Mouse (Mus musculus) stomach, postnatal 0 days (tissue): ENCODE data around the gene Parva.

Source experiments
- CTCF ChIP-seq: IDR thresholded peaks from 2 replicates; pipeline ENCODE4 v1.5.1; 2016; ENCODE audit warnings: antibody characterized with exemption, low read depth, mild to moderate bottlenecking, moderate library complexity
- EP300 ChIP-seq: optimal IDR thresholded peaks from 2 replicates; pipeline ENCODE3; 2016; ENCODE audit warnings: antibody characterized with exemption

DNA sequence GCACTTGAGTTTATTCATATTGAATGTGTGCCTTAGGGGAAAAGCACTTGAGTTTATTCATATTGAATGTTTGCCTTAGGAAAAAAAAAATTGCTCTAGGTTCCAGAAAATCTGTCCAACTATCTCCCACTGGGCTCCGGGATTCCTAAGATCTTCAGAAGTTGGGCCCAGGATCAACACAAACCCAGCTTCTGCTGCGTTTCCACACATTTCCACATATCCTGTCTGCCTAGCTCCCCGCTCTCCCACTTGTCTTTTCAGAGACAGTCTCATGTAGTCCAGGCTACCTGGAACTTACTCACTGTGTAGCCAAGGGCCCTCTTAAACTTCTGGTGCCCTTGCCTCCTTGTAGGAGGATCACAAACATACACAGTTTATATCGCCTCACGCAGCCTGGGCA, 175.7 kb downstream of the Parva start:
- TF ChIP-seq CTCF (no peak), EP300 (no peak)
